Mouse (Mus musculus): ENCODE results near the gene Myocos.
A peak's percentile ranks its signal among the peaks of the same experiment; 100 is the strongest.

Myocos gene

DNA sequence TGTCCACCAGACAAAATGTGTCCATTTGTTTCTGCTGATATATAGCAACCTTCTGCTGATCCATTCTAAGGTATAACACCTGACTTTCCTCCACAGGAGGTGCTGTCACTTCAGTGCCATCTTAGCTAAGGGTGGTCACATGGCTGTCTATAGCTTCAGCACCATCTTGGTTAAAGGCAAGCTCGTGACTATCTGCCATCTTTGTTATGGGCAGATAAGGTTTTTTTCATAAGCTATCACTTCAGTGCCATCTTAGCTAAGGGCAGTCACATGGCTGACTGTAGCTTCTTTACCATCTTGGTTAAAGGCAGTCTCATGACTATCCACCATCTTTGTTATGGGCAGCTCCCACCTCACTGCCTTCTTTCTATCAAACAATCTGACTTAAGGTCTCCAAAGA lies 42.5 kb downstream of the Myocos start:
- peak; percentile 58 for DNase-seq (ENCODE audit: low spot score)

DNA sequence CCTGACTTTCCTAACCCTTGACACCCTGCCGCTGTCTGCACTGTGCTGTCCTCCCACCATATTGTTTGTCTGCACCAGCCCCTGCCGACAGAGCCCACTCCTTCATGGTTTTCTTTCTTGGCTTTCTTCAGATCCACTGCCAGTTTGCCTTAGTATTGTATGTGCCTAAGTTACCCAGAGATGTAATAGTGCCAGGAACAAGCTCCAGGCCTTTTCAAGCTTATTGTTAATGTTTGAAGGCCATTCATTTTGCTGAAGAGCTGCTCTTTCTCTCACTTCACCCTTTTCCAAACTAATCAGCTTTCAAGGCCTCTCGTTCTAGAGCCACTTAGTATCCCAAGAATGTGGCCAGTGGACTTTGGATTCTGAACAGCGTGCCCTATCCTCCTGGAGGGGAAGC lies 46.8 kb downstream of the Myocos start:
- no peak for DNase-seq (ENCODE audit: low spot score)

- no peak for DNase-seq (ENCODE audit: low spot score)
These were observed 48.3 kb downstream of the Myocos start for GRCm38 (mm10) chr1:162609633-162610250.

- no peak for DNase-seq (ENCODE audit: low spot score)
These were observed 49.9 kb downstream of the Myocos start for GRCm38 (mm10) chr1:162608127-162608526.

GRCm38 (mm10) chr1:162601288-162601687 lies 56.7 kb downstream of the Myocos start:
- no peak for DNase-seq (ENCODE audit: low spot score)

GRCm38 (mm10) chr1:162599617-162600016 lies 58.4 kb downstream of the Myocos start:
- DNase-seq (ENCODE audit: low spot score), result no peak

GRCm38 (mm10) chr1:162597379-162598102 lies 60.5 kb downstream of the Myocos start:
- no peak for DNase-seq (ENCODE audit: low spot score)

Measured in T-cell, adult 2 months (primary cell).